Mouse (Mus musculus) megakaryocyte, embryonic 14.5 days (primary cell): ENCODE data around the gene Tubg1. TPM values are rescaled to one million over a fixed set of nuclear protein-coding genes. Genes with fewer than 3 reads are reported as not detected.
A peak's percentile ranks its signal among the peaks of the same experiment; 100 is the strongest.
"Not testable (repeated sequence)": the region's sequence is repeated elsewhere in the genome, so short reads cannot be mapped to it uniquely, and the experiment has no call there.

ENCODE experiments used
- H3K27me3 ChIP-seq: replicated peaks from 2 replicates; pipeline ENCODE3; 2012; ENCODE audit warnings: inconsistent platforms
- H3K36me3 ChIP-seq: replicated peaks from 2 replicates; pipeline ENCODE3; 2012; ENCODE audit warnings: low read length, inconsistent platforms, mixed read lengths
- H3K4me1 ChIP-seq: 2 replicates; pipeline ENCODE4 v1.6.1; 2012; ENCODE audit warnings: inconsistent platforms
- H3K4me3 ChIP-seq: replicated peaks from 2 replicates; pipeline ENCODE3; 2012; ENCODE audit warnings: moderate library complexity, mild to moderate bottlenecking, inconsistent platforms
- H3K9me3 ChIP-seq: 2 replicates; pipeline ENCODE4 v1.6.1; 2012; ENCODE audit warnings: inconsistent platforms
- FLI1 ChIP-seq: IDR thresholded peaks from 2 replicates; pipeline ENCODE4 v1.6.1; 2012; ENCODE audit warnings: low read length, inconsistent platforms, mixed read lengths
- GATA1 ChIP-seq: IDR thresholded peaks from 3 replicates; pipeline ENCODE4 v1.6.1; 2012; ENCODE audit warnings: mixed read lengths, low read length, inconsistent platforms, borderline replicate concordance
- polyA plus RNA-seq: library from polyadenylated mRNA; stranded (reverse); fragments of >175 nt; gene quantifications from 2 replicates; pipeline ENCODE4 v1.2.3, GENCODE M21; 2012; ENCODE audit warnings: low replicate concordance; ENCODE audit not compliant: insufficient read depth

Gene Tubg1
- polyA plus RNA-seq, 1 experiment = 63.2 TPM

DNA sequence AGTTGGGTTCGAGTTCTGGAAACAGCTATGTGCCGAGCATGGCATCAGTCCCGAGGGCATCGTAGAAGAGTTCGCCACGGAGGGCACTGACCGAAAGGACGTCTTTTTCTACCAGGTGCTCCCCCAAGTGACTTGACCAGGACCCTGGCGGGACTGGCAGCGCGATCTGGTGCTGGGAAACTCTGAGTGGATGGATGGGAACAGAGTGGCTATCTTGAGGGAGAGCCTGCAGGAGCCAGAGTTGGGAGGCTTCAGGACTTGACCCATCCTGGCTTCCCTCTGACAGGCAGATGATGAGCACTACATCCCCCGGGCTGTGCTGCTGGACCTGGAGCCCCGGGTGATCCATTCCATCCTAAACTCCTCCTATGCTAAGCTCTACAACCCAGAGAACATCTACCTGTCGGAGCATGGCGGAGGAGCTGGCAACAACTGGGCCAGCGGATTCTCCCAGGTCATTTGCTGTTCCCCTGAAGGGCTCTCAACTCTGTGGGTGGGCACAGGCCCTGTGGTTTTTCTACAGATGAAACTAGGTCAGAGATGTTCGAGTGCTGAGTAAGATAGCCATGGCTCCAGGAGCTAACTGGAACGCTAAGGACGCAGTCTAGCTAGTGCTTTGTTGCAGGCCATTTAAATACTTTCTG, 929 bp downstream of the Tubg1 start:
- Histone ChIP-seq H3K4me3 (peak overlapping the region; percentile 96), H3K4me1 (peaks cover 56% of the 10 kb centered on the region), H3K27me3 (no peaks in the 10 kb centered on the region), H3K36me3 (peaks cover 45% of the 10 kb centered on the region), H3K9me3 (no peaks in the 10 kb centered on the region)
- TF ChIP-seq GATA1 = no peak
- TF ChIP-seq FLI1 = no peak

DNA sequence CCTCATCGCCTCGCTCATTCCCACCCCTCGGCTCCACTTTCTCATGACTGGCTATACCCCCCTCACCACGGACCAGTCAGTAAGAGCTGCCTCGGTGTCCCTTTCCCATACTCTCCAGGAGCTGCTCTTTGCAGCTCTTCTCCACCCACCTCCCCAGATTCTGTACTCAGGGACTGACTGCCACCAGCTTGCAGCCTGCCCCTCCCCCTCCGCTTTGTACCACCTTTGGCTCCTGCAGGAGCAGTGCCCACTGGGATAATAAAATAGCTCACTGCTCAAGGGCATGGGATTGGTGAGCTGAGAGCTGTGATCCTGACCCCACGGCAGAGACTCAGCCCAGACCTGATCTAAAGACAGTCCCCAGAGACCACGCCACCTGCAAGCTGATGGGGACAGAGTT, 4.8 kb downstream of the Tubg1 start:
- Histone ChIP-seq H3K36me3 (peaks cover 48% of the 10 kb centered on the region), H3K4me1 (peaks cover 29% of the 10 kb centered on the region)
- H3K27me3 ChIP-seq, H3K4me3 ChIP-seq, H3K9me3 ChIP-seq: not testable (repeated sequence)

DNA sequence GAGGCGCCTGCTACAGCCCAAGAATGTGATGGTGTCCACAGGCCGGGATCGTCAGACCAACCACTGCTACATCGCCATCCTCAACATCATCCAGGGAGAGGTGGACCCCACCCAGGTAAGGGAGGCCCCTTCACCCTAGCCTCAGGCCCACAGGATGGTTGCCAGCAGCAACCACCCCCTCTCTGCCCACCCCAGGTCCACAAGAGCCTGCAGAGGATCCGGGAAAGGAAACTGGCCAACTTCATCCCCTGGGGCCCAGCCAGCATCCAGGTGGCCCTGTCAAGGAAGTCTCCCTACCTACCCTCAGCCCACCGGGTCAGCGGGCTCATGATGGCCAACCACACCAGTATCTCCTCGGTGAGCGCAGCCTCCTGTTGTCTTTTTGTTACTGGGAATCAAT, 5.3 kb downstream of the Tubg1 start:
- not testable (repeated sequence) for H3K27me3 ChIP-seq, H3K4me3 ChIP-seq, H3K9me3 ChIP-seq
- Histone ChIP-seq H3K36me3 (peaks cover 48% of the 10 kb centered on the region), H3K4me1 (peaks cover 31% of the 10 kb centered on the region)

DNA sequence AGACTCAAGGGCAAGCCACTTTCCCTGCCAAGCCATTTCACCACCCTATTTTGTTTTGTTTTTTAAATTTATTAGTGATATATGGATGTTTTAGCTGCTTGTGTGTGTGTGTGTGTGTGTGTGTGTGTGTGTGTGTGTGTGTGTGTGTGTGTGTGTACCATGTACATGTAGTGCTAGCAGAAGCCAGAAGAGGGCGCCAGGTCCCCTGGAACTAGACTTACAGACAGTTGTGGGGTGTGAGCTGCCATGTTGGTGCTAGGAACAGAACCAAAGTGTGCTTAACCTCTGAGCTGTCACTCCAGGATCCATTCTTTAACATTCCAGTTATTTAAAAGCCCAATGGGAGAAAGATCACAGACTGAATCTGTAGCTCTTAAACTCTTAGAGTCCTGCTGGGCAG, 7.3 kb downstream of the Tubg1 start:
- peaks cover 11% of the 10 kb centered on the region for H3K27me3 ChIP-seq
- peaks cover 45% of the 10 kb centered on the region for H3K36me3 ChIP-seq
- peaks cover 12% of the 10 kb centered on the region for H3K9me3 ChIP-seq
- H3K4me3 ChIP-seq = no peak overlapping the region
- no peak for TF ChIP-seq FLI1
- no peak for TF ChIP-seq GATA1
- peaks cover 27% of the 10 kb centered on the region for H3K4me1 ChIP-seq

DNA sequence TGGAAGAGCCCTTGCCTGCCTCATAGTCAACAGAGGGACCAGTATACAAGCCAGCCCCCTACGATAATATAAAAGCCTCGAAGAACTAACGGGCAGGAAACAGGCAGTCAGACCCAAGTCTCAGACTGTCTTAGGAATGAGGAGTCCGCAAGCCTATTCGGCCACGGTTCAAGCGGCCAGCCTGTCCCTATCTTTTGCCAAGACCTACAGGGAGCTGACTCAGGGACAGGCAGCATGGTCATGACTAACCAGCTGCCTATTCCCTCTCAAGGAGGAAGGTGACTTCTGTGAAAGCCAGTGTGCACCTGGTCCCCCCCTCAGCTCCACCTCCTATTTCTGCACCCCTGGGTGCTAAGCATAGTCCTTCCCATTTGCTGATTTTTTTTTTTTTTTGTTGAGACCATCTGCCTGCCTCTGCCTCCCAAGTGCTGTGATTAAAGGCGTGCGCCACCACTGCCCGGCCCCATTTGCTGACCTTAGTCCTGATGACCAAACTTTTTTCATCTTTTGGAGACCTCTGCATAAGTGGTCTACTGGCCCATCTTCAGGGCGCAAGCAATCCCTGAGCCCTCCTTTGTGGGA, 9.3 kb downstream of the Tubg1 start:
- no peak overlapping the region for H3K4me3 ChIP-seq
- H3K27me3 ChIP-seq = peaks cover 12% of the 10 kb centered on the region
- TF ChIP-seq FLI1 = no peak
- no peak for TF ChIP-seq GATA1
- peaks cover 12% of the 10 kb centered on the region for H3K9me3 ChIP-seq
- peaks cover 31% of the 10 kb centered on the region for H3K4me1 ChIP-seq
- H3K36me3 ChIP-seq = peaks cover 25% of the 10 kb centered on the region

DNA sequence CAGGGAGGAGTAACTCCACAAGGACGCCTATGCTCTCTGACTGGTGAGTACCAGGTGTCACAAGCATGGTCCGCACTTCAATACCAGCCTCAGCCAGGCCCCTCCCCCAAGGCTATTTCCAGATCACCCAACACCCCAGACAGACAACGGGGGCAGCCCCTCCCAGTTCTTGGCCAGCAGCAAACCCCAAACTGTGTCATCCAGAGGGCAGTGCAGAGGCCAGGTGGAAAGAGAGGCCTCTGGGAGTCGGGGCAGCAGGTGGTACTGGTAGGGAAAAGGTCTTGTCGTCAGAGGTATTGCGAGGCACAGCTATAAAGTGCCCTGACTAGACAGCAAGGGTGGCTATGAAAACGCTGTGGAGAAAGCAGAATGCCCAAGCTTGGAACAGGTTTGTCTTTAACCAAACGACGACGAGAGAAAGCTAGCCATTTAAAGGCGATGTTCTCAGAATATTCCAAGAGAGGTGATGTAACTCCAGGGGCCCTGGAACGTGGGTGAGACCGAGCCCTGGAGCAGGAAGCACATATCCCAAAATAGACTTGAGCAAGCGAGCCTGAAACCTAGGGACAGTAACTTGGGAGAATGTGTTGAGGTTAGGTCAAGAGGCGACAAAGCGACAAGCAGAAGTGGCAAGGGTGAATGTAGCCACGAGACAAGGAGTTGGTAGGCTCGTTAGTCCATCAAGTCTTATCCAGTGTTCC, 10.5 kb downstream of the Tubg1 start:
- Histone ChIP-seq H3K36me3 (peaks cover 21% of the 10 kb centered on the region), H3K4me1 (peaks cover 31% of the 10 kb centered on the region), H3K4me3 (peak overlapping the region; percentile 60), H3K9me3 (peaks cover 12% of the 10 kb centered on the region), H3K27me3 (peaks cover 22% of the 10 kb centered on the region)
- no peak for TF ChIP-seq FLI1
- TF ChIP-seq GATA1 = no peak

DNA sequence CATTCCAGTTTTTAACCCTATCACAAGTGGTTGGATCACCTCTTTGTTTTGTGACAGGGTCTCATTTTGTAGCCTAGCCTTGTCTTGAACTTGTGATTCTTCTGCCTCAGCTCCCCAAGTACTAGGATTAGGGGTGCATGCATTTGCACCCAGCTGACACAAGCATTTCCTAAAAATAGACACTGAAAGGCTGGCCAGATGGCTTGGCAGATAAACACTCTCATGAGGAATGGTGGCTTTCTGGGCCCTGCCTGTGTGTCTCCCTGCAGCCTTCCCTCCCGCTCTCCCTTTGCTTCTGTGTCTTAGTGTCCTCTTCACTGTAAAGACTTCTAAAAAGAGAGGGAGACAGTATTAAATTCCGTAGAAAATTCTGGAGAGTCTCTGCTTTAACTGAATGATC, 11.4 kb downstream of the Tubg1 start:
- TF ChIP-seq FLI1 = no peak
- TF ChIP-seq GATA1 = no peak
- Histone ChIP-seq H3K9me3 (peaks cover 12% of the 10 kb centered on the region), H3K36me3 (peaks cover 11% of the 10 kb centered on the region), H3K4me3 (no peak overlapping the region), H3K4me1 (peaks cover 31% of the 10 kb centered on the region), H3K27me3 (peaks cover 24% of the 10 kb centered on the region)

DNA sequence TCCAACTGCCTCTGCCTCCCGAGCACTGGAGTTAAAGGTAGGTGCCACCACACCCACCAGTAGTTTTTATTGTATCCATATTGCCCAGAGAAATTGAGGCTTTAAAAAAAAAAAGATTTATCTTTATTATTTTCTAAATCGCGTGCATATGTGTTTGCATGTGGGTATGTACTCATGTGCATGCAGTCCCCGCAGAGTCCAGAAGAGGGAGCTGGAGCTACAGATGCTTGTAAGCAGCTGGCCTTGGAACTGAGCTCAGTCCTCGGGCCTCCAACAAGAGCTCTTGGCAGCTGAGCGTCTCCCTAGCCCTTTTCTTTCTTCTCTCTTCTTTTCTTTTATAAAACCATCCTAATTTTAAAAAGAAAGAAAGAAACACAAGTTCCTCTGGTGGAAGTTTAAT, 12.0 kb downstream of the Tubg1 start:
- Histone ChIP-seq H3K36me3 (peaks cover 6% of the 10 kb centered on the region), H3K4me1 (peaks cover 31% of the 10 kb centered on the region), H3K4me3 (no peak overlapping the region), H3K27me3 (peaks cover 27% of the 10 kb centered on the region), H3K9me3 (peaks cover 10% of the 10 kb centered on the region)
- no peak for TF ChIP-seq FLI1

DNA sequence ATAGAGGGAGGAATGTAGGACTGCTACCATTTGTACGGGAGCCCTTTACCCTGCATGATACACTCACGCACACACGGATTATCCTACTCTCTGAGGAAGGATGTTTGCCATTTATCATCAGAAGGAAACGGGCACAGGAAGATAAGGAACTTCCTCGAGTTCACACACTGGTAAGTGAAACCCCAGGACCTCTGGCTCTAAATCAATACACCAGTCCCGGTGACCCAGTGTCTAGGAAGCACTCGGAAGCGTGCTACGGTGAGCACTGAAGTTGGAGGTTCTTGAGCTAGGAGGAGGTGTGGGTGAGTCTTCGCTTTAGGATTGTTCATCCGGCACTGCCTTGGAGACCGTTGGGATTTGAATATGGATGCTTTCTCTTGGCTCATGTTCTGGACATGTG, 13.3 kb downstream of the Tubg1 start:
- Histone ChIP-seq H3K36me3 (no peaks in the 10 kb centered on the region), H3K9me3 (peaks cover 3% of the 10 kb centered on the region; the same call in 1 of the 2 replicates), H3K27me3 (peaks cover 33% of the 10 kb centered on the region), H3K4me1 (peaks cover 31% of the 10 kb centered on the region), H3K4me3 (no peak overlapping the region)
- no peak for TF ChIP-seq FLI1
- no peak for TF ChIP-seq GATA1

DNA sequence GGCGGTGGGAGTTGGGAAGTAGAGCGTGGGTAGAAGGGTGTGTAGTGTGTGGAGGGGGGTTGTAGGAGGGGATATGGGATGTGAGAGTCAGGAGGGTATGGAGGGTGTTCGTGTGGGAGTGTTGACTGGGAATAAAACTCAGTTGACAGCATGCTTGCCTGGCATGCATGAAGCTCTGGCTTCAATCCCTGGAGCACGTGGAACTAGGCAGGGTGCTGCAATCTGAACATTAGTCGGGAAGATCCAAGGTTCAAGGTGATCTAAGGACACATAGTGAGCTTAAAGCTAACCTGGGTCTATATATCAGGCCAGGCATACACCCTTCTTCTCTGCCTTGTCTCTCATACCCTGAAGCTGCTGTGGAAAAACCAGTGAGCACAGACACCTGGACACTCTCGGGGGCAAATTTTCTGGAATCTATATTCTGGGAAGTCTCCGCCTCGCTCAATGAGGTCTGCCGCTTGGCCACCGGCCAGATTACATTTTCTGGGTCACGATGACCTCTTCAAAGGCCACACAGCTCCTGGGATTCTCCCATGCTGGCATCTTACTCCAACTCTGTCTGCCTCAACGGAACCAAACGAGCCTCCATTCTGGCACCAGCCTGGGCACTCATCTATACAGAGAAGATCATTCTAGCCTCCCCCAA, 14.6 kb downstream of the Tubg1 start:
- TF ChIP-seq FLI1 (no peak), GATA1 (no peak)
- H3K4me1 ChIP-seq = peaks cover 33% of the 10 kb centered on the region
- H3K27me3 ChIP-seq = peaks cover 37% of the 10 kb centered on the region
- no peak overlapping the region for H3K4me3 ChIP-seq
- peaks cover 3% of the 10 kb centered on the region; the same call in 1 of the 2 replicates for H3K9me3 ChIP-seq
- no peaks in the 10 kb centered on the region for H3K36me3 ChIP-seq
